Mouse (Mus musculus) lung, embryonic 16.5 days (tissue): ENCODE measurements around the gene Lmcd1. TPM values are rescaled to one million over a fixed set of nuclear protein-coding genes. Genes with fewer than 3 reads are reported as not detected.

Source experiments
- ATAC-seq: fragments of 200-750 bp; cut with Nextera tagmentation; 2 replicates; pipeline ENCODE4 v1.8.0; 2017; ENCODE audit warnings: low read depth, mild to moderate bottlenecking, moderate library complexity
- H3K27ac ChIP-seq: fragments of 300-500 bp; sonication (generic); 2 replicates; pipeline ENCODE4 v1.5.1; 2014; ENCODE audit warnings: mild to moderate bottlenecking, control low read depth, low read length
- H3K27me3 ChIP-seq: fragments of 300-500 bp; sonication (generic); 2 replicates; pipeline ENCODE4 v1.6.1; 2014; ENCODE audit warnings: low read depth, low read length, mixed read lengths; ENCODE audit not compliant: control insufficient read depth, insufficient read depth
- H3K36me3 ChIP-seq: fragments of 300-500 bp; sonication (generic); 2 replicates; pipeline ENCODE4 v1.6.1; 2014; ENCODE audit warnings: low read length; ENCODE audit not compliant: control insufficient read depth, insufficient read depth
- H3K4me1 ChIP-seq: fragments of 300-500 bp; sonication (generic); replicated peaks from 2 replicates; pipeline ENCODE4 v1.6.1; 2014; ENCODE audit warnings: low read length, mixed read lengths; ENCODE audit not compliant: control insufficient read depth, insufficient read depth
- H3K4me2 ChIP-seq: fragments of 300-500 bp; sonication (generic); 2 replicates; pipeline ENCODE4 v1.6.1; 2014; ENCODE audit warnings: low read depth, low read length, control low read depth
- H3K4me3 ChIP-seq: fragments of 300-500 bp; sonication (generic); 2 replicates; pipeline ENCODE4 v1.5.1; 2014; ENCODE audit warnings: mild to moderate bottlenecking, low read length, control low read depth
- H3K9ac ChIP-seq: fragments of 300-500 bp; sonication (generic); 2 replicates; pipeline ENCODE4 v1.6.1; 2014; ENCODE audit warnings: low read length, control low read depth
- H3K9me3 ChIP-seq: fragments of 300-500 bp; sonication (generic); 2 replicates; pipeline ENCODE4 v1.6.1; 2016; ENCODE audit warnings: low read length; ENCODE audit not compliant: control insufficient read depth
- WGBS: fragments of 180-500 bp; shearing (Covaris S2); extraction: QIAGEN DNeasy Blood & Tissue Kit; methylation state at CpG from one replicate; pipeline ENCODE4 v1.1.7; 2014; 5-methylcytosine and 5-hydroxymethylcytosine counted together
- polyA plus RNA-seq: library from polyadenylated mRNA; unstranded; fragments of >200 nt; fragmentation: Nextera tagmentation; extraction: Ambion mirVana; gene quantifications from 2 replicates; pipeline ENCODE4 v1.2.1, GENCODE M21; 2015

Gene Lmcd1
- polyA plus RNA-seq, 1 experiment from 2014 or later: 33.4 TPM

GRCm38 (mm10) chr6:112256599-112256998 lies 17.0 kb upstream of the Lmcd1 start:
- H3K9me3 ChIP-seq: no peaks in the 10 kb centered on the region
- WGBS: 82% methylated on average over 6 of the region's 6 CpGs

GRCm38 (mm10) chr6:112261089-112261488 lies 12.5 kb upstream of the Lmcd1 start:
- H3K9me3 ChIP-seq: no peaks in the 10 kb centered on the region
- no peaks in the 10 kb centered on the region for H3K27me3 ChIP-seq
- H3K4me3 ChIP-seq: no peak overlapping the region
- H3K27ac ChIP-seq: no peak overlapping the region
- no peaks in the 10 kb centered on the region for H3K36me3 ChIP-seq
- no peak overlapping the region for H3K9ac ChIP-seq
- H3K4me1 ChIP-seq: no peaks in the 10 kb centered on the region
- H3K4me2 ChIP-seq: no peak overlapping the region
- no peak for ATAC-seq

More at GRCm38 (mm10) chr6:112256599-112256998, 17.0 kb upstream of the Lmcd1 start:
- no peaks in the 10 kb centered on the region for H3K36me3 ChIP-seq
- H3K4me2 ChIP-seq: no peak overlapping the region
- H3K4me3 ChIP-seq: no peak overlapping the region
- H3K4me1 ChIP-seq: peaks cover 3% of the 10 kb centered on the region; the same call in 1 of the 2 replicates
- ATAC-seq: no peak
- H3K27me3 ChIP-seq: no peaks in the 10 kb centered on the region
- no peak overlapping the region for H3K27ac ChIP-seq
- H3K9ac ChIP-seq: no peak overlapping the region

GRCm38 (mm10) chr6:112264321-112264720 lies 9.2 kb upstream of the Lmcd1 start:
- Histone ChIP-seq H3K36me3 (no peaks in the 10 kb centered on the region), H3K4me2 (no peak overlapping the region), H3K4me3 (no peak overlapping the region), H3K27me3 (no peaks in the 10 kb centered on the region), H3K27ac (no peak overlapping the region), H3K9ac (no peak overlapping the region), H3K4me1 (peaks cover 4% of the 10 kb centered on the region), H3K9me3 (no peaks in the 10 kb centered on the region)
- 92% methylated on average over 1 of the region's 1 CpGs for WGBS
- ATAC-seq: no peak

- no peaks in the 10 kb centered on the region for H3K27me3 ChIP-seq
- H3K27ac ChIP-seq: no peak overlapping the region
- no peaks in the 10 kb centered on the region for H3K36me3 ChIP-seq
- 21% methylated on average over 1 of the region's 1 CpGs for WGBS
- peaks cover 4% of the 10 kb centered on the region for H3K4me1 ChIP-seq
- no peaks in the 10 kb centered on the region for H3K9me3 ChIP-seq
- no peak overlapping the region for H3K4me3 ChIP-seq
- peak; percentile 56 for ATAC-seq
- H3K9ac ChIP-seq: no peak overlapping the region
- no peak overlapping the region for H3K4me2 ChIP-seq
These were observed 6.9 kb upstream of the Lmcd1 start for GRCm38 (mm10) chr6:112266631-112267030.

GRCm38 (mm10) chr6:112267661-112268357 lies 5.7 kb upstream of the Lmcd1 start:
- Histone ChIP-seq H3K9ac (no peak overlapping the region), H3K36me3 (no peaks in the 10 kb centered on the region), H3K4me1 (peaks cover 4% of the 10 kb centered on the region), H3K27ac (no peak overlapping the region), H3K27me3 (no peaks in the 10 kb centered on the region), H3K4me2 (no peak overlapping the region), H3K9me3 (no peaks in the 10 kb centered on the region), H3K4me3 (no peak overlapping the region)
- 51% methylated on average over 6 of the region's 6 CpGs for WGBS
- peak; percentile 63 for ATAC-seq

GRCm38 (mm10) chr6:112274261-112275055 lies 900 bp downstream of the Lmcd1 start:
- peak; percentile 66 for ATAC-seq
- Histone ChIP-seq H3K9ac (peak overlapping the region; percentile 67), H3K4me2 (peak overlapping the region; percentile 80), H3K4me3 (peak overlapping the region; percentile 49), H3K36me3 (no peaks in the 10 kb centered on the region), H3K4me1 (peaks cover 24% of the 10 kb centered on the region), H3K27me3 (no peaks in the 10 kb centered on the region), H3K27ac (peak overlapping the region; percentile 89), H3K9me3 (no peaks in the 10 kb centered on the region)
- 21% methylated on average over 9 of the region's 9 CpGs for WGBS

GRCm38 (mm10) chr6:112275731-112276245 lies 2.2 kb downstream of the Lmcd1 start:
- no peak overlapping the region for H3K4me3 ChIP-seq
- peaks cover 24% of the 10 kb centered on the region for H3K4me1 ChIP-seq
- no peaks in the 10 kb centered on the region for H3K27me3 ChIP-seq
- peak overlapping the region; percentile 80; the same call in 1 of the 2 replicates for H3K4me2 ChIP-seq
- no peaks in the 10 kb centered on the region for H3K36me3 ChIP-seq
- H3K27ac ChIP-seq: no peak overlapping the region
- 64% methylated on average over 6 of the region's 6 CpGs for WGBS
- no peak for ATAC-seq
- H3K9ac ChIP-seq: no peak overlapping the region
- no peaks in the 10 kb centered on the region for H3K9me3 ChIP-seq

GRCm38 (mm10) chr6:112278805-112279204 lies 5.2 kb downstream of the Lmcd1 start:
- no peaks in the 10 kb centered on the region for H3K9me3 ChIP-seq
- H3K27me3 ChIP-seq: no peaks in the 10 kb centered on the region
- ATAC-seq: no peak
- H3K4me1 ChIP-seq: peaks cover 19% of the 10 kb centered on the region
- H3K4me2 ChIP-seq: no peak overlapping the region
- no peak overlapping the region for H3K27ac ChIP-seq
- no peaks in the 10 kb centered on the region for H3K36me3 ChIP-seq
- WGBS: 71% methylated on average over 1 of the region's 1 CpGs
- H3K9ac ChIP-seq: no peak overlapping the region
- no peak overlapping the region for H3K4me3 ChIP-seq

- no peak for ATAC-seq
- Histone ChIP-seq H3K27me3 (no peaks in the 10 kb centered on the region), H3K4me3 (no peak overlapping the region), H3K36me3 (no peaks in the 10 kb centered on the region), H3K4me2 (no peak overlapping the region), H3K27ac (no peak overlapping the region), H3K4me1 (peaks cover 6% of the 10 kb centered on the region), H3K9ac (no peak overlapping the region), H3K9me3 (no peaks in the 10 kb centered on the region)
- WGBS: 93% methylated on average over 2 of the region's 2 CpGs
These were observed 6.6 kb downstream of the Lmcd1 start for GRCm38 (mm10) chr6:112280161-112280560.
